Mouse (Mus musculus): ENCODE results near the gene Satb1.
A peak's percentile ranks its signal among the peaks of the same experiment; 100 is the strongest.

The Satb1 gene

DNA sequence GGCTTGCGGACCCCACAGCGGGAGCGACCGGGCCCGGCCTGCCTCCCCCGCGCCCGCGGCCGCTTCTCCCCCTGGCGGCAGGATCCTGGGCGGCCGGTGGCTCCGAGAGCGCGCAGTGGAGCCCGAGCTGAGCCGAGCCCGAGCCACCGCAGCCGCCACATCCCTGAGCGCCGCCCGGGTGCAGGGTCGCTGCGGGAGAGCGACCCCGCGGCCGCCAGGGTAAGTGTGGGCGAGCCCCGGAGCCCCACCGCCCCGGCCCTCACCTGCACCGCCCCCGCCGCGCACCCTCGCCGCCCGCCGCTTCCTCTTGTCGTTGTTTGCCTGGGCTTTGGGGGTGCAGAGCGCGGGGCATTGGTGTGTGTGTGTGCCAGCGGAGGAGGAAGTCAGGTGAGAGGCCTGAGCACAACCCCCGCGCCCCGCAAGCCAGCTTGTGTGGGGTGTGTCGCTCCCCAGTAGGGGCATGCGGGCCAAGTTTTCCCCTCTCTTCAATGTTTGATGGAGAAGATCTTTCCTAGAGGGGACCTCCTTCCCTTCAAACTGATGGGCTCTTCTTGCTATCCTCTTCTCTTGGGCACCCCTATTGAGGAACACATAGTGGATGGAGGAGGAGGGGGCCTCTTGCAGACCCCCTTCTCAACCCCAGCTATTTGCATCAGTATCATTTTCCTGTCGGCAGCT is at the start of gene Satb1:
Gene Satb1 (minus strand): TSS at position 391 of the 678 bp plus-strand sequence.
- peak; percentile 14 to 24 for DNase-seq (ENCODE audit: low spot score in 2 of 2)

DNA sequence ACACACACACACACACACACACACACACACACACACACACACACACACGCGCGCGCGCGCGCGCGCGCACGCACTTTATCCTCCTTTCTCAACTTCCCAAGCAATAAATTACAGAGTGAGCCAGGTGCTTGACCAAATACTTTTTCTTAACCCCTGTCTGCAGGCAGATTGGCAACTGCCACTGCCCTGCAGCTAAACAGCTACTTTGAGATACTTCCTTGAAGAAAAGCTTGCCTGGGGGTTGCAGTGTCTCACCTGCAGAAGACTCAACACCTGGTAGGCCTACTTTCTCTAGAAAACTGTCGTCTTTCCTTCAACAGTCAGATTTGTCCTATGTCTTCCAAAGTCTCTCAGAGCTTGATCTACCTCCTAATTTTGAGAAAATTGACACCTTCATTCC is 49.5 kb upstream of the Satb1 start:
- DNase-seq (ENCODE audit: low spot score in 2 of 2) = no peak

DNA sequence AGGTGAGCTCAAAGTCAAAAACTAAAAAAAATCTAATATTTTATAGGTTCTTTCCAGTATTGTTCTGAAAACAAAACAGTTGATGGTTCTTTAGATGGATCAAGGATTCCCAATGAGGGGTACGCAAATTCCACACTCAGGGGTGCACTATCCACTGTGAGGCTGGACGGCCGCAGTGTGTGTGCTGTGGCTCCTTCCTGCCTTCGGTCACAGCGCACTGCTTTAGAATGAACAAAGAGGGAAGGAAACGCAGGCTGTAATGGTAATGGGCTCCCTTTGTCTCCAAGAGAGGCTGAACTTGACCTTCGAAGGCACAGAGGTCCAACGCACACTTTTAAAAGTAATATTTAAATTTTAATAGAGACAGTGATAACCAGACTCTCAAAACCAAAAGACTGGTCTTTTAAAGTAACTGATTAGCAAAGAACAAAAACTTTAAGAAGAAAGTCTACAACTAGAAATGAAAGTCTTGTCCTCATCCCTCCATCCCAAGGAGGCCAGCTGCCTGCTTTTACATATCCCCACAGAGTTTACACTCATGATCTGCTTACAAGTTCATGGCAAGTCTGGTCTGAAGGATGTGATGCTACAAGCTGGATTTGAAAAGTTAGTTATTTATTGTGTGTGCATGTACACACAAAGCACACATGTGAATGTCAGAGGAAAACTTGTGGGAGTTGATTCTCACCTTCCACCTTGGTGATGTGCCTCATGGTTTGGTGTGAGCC is 48.0 kb upstream of the Satb1 start:
- DNase-seq (ENCODE audit: low spot score in 2 of 2) = no peak

DNA sequence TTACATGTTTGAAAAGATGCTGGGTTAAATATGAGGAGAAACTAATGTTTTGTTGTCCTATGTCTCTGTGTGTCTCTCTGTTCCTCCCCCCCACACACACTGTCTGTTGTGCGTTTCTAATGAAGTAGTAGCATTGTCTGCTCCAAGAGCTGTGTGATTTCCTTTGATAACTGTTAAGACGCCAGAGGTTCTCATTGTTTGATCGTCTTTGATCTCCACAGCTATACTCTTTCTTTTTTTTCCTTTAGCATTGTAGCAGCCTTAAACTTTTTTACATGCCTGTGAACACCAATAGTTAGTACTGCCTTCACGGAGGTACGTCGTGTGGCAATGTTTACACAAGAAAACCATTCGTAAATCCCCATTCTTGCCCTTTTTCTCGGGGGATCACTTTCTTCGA is 47.1 kb upstream of the Satb1 start:
- DNase-seq (ENCODE audit: low spot score in 2 of 2) = no peak

DNA sequence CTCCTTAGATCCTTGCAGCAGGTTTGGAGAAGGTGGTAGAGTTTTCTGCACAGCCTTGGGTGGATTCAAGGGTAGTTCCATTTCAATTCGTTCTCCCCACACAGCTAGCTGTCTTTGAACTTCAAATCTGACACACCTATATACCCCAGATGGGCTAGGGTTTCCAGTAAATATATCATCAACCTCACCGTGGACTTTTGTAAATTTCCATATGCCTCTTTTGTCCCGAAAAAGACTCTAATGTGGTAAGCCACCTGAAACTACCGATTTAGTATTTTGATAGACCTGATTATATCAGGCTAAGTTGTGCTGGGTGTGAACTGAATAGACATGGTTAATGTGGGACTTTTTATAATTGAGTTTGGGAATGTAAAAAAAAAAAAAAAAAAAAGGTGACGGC is 46.6 kb upstream of the Satb1 start:
- DNase-seq (ENCODE audit: low spot score in 2 of 2) = no peak

DNA sequence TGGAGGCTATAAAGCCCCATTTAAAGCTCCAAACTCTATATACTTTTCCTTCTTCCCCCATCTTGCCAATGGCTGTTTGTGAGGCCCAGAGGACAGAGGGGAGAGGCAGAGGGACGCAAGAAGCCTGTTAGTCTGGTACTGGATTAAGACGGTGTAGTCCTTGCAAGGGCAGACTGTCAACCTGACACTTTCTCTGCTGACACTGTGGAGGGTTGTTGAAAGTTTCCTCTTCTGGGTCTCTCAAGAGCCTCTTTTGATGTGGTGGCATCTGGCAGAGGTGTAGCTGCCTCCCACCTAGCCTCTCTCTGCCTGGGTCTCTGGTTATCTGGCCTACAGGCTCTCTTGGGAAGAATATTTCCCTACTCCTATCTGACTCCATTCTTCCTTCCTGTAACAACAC is 46.1 kb upstream of the Satb1 start:
- no peak for DNase-seq (ENCODE audit: low spot score in 2 of 2)

DNA sequence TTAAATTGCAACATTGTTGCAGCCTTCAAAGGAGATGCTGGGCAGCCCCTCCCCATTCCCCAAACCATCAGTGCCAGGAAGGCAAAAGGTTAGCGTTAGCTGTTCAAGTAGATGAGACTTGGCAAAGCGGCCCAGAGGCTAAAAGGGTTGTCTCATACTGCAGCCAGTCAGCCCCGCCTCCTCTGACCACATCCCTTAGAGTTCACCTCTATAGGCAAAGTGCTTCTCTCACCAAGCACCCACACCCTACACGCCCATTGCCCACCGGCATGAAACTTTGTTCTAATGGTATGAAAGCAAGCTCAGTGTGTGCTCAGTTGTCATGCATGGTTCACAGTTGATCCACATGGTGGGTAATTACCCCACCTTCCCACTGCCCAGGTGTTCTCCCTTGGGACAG is 43.4 kb upstream of the Satb1 start:
- DNase-seq (ENCODE audit: low spot score in 2 of 2) = peak in 1 of 2 experiments; percentile 3

DNA sequence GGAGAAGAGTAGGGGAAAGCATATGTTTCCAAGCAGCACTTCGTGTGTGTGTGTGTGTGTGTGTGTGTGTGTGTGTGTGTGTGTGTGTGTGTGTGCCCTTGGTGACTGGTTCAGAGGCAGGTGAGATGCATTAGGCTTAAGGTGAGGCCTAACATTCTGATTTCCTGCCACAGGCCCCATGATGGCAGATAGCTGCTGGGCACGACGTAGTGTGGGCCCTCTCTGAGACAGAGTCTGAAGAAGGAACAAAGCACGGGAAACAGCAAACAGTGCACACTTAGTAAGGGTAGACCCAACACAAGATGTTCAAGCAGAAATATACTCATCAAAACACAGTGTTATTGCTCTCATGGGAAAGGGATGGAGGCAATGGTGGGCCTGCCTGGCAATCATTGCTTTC is 24.5 kb upstream of the Satb1 start:
- DNase-seq (ENCODE audit: low spot score in 2 of 2) = no peak

DNA sequence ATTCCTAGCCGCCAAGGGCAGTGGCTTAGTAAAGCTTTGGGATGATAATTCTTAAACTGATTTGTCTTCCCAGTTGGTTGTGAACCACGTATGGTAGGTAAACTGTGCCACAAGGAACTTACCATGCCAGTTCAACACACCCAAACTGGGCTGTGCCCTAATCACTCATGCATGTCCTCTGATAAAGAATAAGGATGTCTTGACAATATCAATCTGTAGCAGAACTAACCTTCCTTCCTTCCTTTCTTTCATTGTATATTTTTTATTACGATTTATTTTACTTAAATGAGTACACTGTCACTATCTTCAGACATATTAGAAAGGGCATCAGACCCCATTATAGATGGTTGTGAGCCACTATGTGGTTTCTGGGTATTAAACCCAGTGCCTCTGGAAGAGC is 23.2 kb upstream of the Satb1 start:
- DNase-seq (ENCODE audit: low spot score in 2 of 2) = no peak

DNA sequence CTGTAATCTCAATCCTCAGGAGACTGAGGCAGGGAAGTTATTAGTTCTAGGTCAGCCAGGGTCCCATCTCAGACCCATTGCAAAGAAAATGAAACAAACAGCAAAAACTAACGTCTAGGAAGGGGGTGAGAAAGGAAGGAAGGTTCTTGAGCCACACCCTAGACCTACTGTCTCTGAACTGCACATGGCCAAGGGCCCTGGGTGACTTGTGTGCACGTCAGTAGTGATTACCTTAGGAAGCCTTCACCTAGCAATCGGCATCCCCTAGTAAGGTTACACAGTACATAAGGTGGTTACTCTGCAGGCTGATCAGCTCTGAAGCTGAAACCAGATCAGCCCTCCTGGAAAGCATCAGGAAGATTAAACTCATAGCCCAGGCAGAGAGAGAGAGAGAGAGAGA is 22.2 kb upstream of the Satb1 start:
- DNase-seq (ENCODE audit: low spot score in 2 of 2) = no peak

DNA sequence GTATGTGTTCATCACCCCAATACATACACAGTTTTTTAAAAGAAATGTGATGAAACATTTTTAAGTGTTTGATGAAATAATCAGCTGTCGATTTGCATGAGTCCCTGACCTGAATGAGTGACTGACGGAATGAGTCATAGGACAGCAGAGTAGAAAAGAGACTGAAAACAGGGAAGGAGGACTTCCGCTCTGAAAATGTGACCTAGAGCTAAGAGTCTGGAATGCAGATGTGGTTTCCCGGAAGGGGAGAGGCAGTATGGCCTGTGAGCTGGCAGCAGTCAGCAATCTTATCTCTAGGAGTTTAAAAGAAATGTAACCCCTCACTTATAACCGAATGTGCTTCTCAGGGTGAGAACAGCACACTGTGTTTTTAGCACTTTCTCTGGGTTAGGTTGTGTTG is 20.9 kb upstream of the Satb1 start:
- no peak for DNase-seq (ENCODE audit: low spot score in 2 of 2)

DNA sequence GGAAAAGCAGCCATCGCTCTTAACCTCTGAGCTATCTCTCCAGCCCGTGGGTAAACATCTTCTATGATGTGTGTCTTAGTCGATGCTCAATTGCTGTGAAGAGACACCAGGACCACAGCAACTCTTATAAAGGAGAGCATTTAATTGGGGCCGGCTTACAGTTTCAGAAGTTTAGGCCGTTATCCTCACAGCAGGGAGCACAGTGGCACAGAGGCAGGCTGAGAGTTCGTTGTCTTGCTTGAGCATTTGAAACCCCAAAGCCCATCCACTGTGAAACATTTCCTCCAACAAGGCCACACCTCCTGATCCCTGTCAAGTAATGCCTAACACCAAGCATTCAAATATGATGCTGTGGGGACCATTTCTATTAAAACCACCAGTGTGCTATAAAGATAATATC is 7.5 kb upstream of the Satb1 start:
- DNase-seq (ENCODE audit: low spot score in 2 of 2) = no peak

DNA sequence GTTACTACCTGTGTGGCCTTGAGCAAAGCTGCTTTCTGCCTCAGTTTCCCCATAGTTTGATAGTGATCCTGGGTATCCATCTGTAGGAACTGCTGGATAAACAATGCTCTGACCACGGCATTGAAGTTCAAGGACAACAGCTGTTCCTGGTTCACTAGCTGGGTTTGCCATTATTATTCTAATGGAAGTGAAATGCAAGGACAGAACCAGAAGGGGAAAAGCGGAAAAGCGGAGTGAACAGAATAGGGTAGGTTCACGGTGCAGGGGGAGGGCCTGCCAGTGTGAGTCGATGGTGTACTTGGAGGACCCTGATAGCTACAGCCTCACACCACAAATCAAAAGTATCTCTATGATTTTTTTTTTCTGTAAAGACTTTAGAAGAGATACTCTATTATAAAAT is 6.4 kb upstream of the Satb1 start:
- DNase-seq (ENCODE audit: low spot score in 2 of 2) = no peak

DNA sequence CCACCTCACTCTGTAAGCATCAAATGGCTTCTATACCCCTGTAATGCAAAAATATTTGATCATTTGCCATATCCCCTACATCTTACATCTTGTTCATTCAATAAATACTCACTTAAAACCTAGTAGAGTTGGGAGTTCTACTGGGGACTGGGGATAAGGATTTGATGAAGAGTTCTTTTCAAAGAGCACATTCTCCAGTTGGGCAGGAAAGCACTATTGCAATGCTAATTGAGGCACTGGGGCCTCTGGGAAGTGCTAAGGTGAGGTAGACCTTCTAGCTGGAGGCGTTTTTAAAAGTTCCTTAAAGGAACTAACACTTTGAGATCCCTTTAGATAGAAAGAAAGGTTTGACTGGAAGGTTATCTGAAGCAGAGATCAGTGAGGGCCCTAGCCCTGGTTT is 3.8 kb upstream of the Satb1 start:
- no peak for DNase-seq (ENCODE audit: low spot score in 2 of 2)

DNA sequence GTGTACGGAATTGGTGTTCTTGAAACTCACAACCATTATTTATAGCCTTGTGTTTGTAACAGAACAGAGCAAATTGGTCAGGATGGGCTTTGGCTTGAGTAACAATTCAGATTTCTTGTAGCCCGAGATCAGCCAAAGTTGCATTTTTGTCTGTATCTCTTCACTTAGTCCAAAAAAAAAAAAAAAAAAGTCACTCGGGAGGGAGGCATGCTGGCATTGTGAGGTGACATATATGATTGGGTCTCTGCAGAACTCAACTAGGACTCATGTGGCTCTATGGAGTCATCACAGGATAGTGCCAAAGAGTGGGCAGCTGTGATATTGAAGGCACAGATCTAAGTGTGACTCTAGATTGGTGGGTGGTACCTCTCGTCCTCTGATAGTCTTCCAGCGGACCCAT is 3.2 kb upstream of the Satb1 start:
- no peak for DNase-seq (ENCODE audit: low spot score in 2 of 2)

DNA sequence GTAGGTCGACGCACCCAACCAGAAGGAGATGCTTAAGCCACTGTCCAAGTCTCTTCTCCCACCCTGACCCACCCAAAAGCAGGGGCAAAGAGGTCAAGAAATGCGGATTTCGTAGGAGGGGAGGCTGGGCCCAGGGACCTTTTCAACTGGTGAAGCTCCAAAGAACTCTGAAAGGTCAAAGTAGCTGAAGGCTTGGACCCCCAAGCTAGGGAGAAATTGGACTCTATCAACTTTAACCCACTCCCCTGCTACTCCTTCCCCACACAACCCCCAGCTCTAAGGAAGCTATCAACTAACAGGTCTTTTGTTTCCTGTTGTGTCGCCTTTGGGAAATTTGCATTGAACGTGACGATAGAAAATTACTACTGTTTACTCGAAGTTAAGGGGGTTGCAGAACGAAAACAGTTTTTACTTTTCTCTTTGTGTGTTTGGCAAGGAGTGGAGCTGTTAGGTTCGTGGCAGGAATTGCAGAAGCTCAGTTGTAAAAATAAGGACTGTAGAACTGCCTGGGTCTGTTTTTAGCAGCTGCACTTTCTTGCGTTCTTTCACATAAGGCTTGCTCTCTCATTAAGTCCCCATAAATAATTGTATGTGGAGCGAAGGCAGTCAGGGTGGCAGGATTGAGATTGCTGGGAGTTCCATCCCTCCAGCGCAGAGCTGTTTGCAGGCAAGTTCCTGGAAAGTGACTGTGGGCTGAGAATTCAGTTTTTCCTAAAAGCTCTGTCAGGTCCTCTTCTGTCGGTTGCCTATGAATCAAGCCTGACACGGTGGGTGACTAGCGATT is 680 bp upstream of the Satb1 start:
- DNase-seq (ENCODE audit: low spot score in 2 of 2) = no peak

DNA sequence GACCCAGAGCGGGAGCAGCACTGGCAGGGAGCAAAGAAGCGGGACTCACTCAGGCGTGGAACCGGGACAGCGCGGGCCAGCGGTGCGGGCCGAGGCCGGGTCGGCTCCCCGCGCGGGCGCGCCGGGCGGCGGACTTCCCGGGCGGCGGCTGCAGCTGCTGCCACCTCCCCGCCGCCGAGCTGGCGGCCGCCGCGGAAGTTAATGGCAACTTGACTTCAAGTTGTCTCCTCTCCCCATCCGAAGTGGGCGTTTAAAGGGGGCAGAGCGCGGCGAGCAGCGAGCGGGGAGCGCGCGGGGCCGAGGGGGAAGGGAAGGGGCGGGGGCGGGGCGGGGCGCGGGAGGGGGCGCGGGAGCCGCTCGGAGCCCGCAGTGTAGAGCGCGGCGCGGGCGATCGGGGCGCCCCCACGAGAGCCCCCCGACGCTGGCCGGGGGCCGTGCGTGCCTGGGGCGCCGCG is 642 bp downstream of the Satb1 start:
- no peak for DNase-seq (ENCODE audit: low spot score in 2 of 2)

DNA sequence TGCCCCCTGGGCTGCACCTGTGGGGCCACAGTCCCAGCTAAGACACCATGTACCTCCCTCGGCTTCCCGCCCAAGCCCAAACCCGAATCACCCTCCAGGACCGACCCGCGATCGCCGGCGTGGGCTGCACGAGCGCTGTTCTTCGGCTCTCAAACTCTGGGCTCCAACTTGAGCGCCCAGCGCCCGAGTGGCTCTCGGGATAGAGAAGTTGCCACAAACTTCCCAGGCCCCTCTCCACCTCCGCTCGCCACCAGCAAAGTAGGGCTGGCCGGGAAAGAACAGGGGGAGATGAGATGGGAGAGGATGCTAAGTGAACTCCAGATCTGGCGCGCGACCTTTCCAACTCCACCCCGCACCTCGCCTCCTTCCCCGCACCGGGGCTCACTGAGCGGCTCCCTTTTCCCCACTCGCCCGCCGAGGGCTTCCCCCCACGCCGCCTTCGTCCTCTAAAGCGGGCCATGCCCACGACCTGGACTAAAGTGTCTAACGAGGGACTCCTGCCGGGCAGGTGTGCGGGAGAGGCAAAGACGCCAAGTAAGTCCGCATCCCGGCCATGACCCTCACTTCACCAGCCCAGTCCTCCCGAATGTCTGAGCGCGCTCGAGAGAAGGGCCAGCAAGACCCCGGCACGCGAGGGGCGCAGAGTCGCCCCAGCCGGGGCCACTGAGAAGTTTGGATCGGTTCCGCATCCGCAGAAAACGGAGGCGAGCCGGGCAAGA is 1.2 kb downstream of the Satb1 start:
- DNase-seq (ENCODE audit: low spot score in 2 of 2) = no peak

DNA sequence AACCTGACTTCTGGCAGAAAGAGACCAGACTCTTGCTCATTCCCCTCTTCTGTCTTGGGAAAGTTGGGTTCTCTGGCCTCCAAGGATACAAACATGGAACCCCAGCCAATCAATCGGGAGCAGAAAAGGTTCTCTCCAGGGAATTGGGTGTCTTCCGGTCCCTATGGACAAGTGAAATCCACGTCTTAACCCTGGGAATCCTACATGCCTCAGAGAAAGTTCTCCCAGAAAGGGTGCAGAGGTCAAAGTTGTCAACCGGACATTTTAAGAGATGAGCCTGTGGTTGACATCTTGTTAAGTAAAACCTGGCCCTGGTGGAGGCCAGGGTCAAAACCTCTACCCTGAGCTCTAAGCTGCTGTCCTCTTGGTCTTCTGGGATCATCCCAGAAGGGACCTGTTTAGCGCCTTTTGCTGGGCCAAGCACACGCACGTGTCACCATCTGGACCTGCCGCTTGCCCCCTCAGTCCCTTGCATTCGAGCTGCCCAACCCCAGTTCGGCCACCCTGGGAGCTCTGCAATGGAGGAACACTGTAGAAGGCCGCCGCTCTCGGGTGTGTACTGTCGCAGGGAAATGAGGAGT is 1.9 kb downstream of the Satb1 start:
- no peak for DNase-seq (ENCODE audit: low spot score in 2 of 2)

DNA sequence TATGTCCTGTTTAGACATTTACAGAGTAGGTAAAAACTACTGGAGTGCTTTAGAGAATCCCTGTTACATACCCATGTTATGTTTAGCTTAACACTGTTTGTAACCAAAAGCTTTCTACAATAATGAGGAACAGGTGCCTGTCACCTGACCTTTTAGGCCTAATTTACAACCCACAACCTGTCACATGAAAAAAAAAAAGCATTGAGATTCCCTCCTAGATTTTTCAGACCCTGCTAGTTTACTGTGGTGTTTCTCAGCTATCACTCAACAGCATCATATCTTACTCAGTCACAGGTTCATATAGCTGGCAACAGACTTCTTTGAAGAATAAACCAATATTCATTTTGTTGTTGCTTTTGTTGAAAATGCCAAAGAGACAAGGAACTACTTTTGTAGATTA is 3.7 kb downstream of the Satb1 start:
- DNase-seq (ENCODE audit: low spot score in 2 of 2) = no peak

DNA sequence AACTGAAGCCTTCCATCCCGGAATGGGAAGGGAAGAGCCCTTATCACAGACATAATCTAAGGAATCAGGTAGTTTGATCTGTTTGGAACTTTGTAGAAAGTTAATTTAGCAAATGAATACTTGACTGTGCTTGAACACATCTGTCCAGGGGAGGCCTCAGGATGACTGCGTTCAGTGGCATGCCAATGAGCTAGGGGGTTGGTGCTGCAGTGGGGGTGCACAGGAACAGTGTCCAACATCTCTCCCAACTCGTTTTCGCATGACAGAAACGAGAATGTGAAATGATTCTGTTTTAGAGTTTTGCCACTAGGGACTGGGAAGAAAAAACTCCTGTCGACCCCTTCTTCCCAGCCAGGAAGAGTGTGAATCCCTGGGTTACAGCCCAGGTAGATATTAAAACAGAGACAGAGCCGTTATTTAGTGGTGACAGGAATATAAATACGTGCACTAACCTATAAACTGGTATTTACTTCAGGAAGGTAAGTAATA is 5.1 kb downstream of the Satb1 start:
- DNase-seq (ENCODE audit: low spot score in 2 of 2) = no peak

DNA sequence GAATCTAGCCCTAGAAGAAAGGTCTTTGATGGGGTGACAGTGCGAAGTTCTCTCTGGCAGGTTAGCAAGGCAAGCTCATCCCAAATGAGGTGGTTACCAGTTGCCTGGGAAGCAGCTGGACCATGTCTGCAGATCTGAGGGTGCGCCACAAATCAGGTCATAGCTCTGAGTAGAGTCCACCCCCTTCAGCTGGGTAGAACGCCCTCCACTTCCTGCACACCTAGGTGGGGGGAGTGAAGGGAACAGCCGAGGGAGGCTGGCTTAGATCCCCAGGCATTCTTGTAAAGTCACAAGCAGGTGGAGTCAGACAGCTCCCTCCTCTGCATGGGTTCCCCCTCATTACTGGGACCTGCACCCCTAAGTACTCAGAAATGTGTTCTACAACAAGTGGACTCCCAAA is 6.6 kb downstream of the Satb1 start:
- no peak for DNase-seq (ENCODE audit: low spot score in 2 of 2)
